Mouse (Mus musculus): ENCODE results near the gene Gp9.

- TF ChIP-seq POLR2A (IDR thresholded peaks at IDR 0.05; ENCODE audit: low read depth, low read length): no peak
- TF ChIP-seq CTCF (conservative IDR thresholded peaks at IDR 0.05; ENCODE audit: insufficient read depth, insufficient read length, low read depth, low read length): no peak
These were observed 26.2 kb downstream of the Gp9 start for GRCm38 (mm10) chr6:87804036-87804435.

All from kidney, adult 2 months (tissue).